Mouse (Mus musculus) CH12.LX (cell line): ENCODE results near the gene Cln5. TPM values are rescaled to one million over a fixed set of nuclear protein-coding genes. Genes with fewer than 3 reads are reported as not detected.
A peak's percentile ranks its signal among the peaks of the same experiment; 100 is the strongest.

Experiments used
- DNase-seq: peaks from one replicate; pipeline ENCODE4 v3.0.0-alpha.2; 2013; ENCODE audit errors: extremely low read depth
- H3K27ac ChIP-seq: 2 replicates; pipeline ENCODE4 v1.5.1; 2012; ENCODE audit warnings: low read depth, mild to moderate bottlenecking, control low read depth, moderate library complexity; ENCODE audit not compliant: insufficient read depth
- H3K27me3 ChIP-seq: replicated peaks from 2 replicates; pipeline ENCODE3; 2012; ENCODE audit warnings: inconsistent platforms
- H3K36me3 ChIP-seq, 2 experiments: replicated peaks in 1 of 2; 2 replicates each; pipeline versions ENCODE3 to v1.6.1; 2012; ENCODE audit warnings: inconsistent platforms in 1 of 2, low read length in 1 of 2, mild to moderate bottlenecking in 1 of 2, mixed read lengths in 1 of 2, moderate library complexity in 1 of 2; ENCODE audit not compliant: control insufficient read depth in 1 of 2, insufficient read depth in 1 of 2
- H3K4me1 ChIP-seq, 2 experiments: 2 replicates each; pipeline ENCODE4 v1.6.1; 2012; ENCODE audit warnings: inconsistent platforms in 1 of 2, moderate library complexity in 1 of 2; ENCODE audit not compliant: insufficient read depth in 2 of 2, control insufficient read depth in 1 of 2
- H3K4me2 ChIP-seq: 2 replicates; pipeline ENCODE4 v1.6.1; 2012; ENCODE audit warnings: low read depth, mild to moderate bottlenecking, control low read depth; ENCODE audit not compliant: poor library complexity, insufficient read depth, severe bottlenecking
- H3K4me3 ChIP-seq, 3 experiments: fragments of 150-350 bp in 1 of 3; sonication (generic) in 1 of 3; replicated peaks in 1 of 3; 2 replicates each; pipeline versions ENCODE3 to v1.5.1; 2011 to 2012; ENCODE audit warnings: low read depth in 2 of 3, low read length in 2 of 3, mild to moderate bottlenecking in 2 of 3, moderate library complexity in 2 of 3, control low read depth in 1 of 3, improper control_type of control experiment in 1 of 3, inconsistent platforms in 1 of 3, mixed read lengths in 1 of 3; ENCODE audit not compliant: poor library complexity in 1 of 3
- H3K79me2 ChIP-seq: replicated peaks from 2 replicates; pipeline ENCODE4 v1.6.1; 2012; ENCODE audit warnings: mild to moderate bottlenecking, moderate library complexity; ENCODE audit not compliant: control insufficient read depth, poor library complexity, insufficient read depth, severe bottlenecking; ENCODE audit errors: extremely low read depth
- H3K9ac ChIP-seq: 2 replicates; pipeline ENCODE4 v1.6.1; 2012; ENCODE audit warnings: low read depth, mild to moderate bottlenecking, control low read depth, moderate library complexity; ENCODE audit not compliant: insufficient read depth
- H3K9me3 ChIP-seq: replicated peaks from 2 replicates; pipeline ENCODE3; 2012; ENCODE audit warnings: low read length, inconsistent platforms, mixed read lengths
- BHLHE40 ChIP-seq: IDR thresholded peaks from 2 replicates; pipeline ENCODE4 v1.6.1; 2011; ENCODE audit warnings: mild to moderate bottlenecking, low read depth, low read length, improper control_type of control experiment
- CHD1 ChIP-seq: IDR thresholded peaks from 2 replicates; pipeline ENCODE4 v1.6.1; 2012; ENCODE audit warnings: low read depth, low read length, improper control_type of control experiment, inconsistent platforms
- CHD2 ChIP-seq: IDR thresholded peaks from 2 replicates; pipeline ENCODE4 v1.6.1; 2011; ENCODE audit warnings: low read length, improper control_type of control experiment
- CTCF ChIP-seq, 2 experiments: IDR thresholded peaks in 1 of 2; conservative IDR thresholded peaks in 1 of 2; 2 replicates each; pipeline ENCODE4 v1.5.1; 2011 to 2012; ENCODE audit warnings: low read depth in 2 of 2, low read length in 2 of 2, improper control_type of control experiment in 1 of 2, inconsistent platforms in 1 of 2, mild to moderate bottlenecking in 1 of 2, moderate library complexity in 1 of 2
- E2F4 ChIP-seq: IDR thresholded peaks from 2 replicates; pipeline ENCODE4 v1.6.1; 2011; ENCODE audit warnings: low read depth, low read length, improper control_type of control experiment; ENCODE audit not compliant: insufficient replicate concordance
- EP300 ChIP-seq: IDR thresholded peaks from 2 replicates; pipeline ENCODE4 v1.6.1; 2011; ENCODE audit warnings: low read length, improper control_type of control experiment
- ETS1 ChIP-seq: conservative IDR thresholded peaks from 2 replicates; pipeline ENCODE4 v1.6.1; 2012; ENCODE audit warnings: low read depth, mild to moderate bottlenecking, inconsistent platforms, low read length, improper control_type of control experiment, moderate library complexity
- GABPA ChIP-seq: IDR thresholded peaks from 2 replicates; pipeline ENCODE4 v1.6.1; 2012; ENCODE audit warnings: low read depth, low read length, improper control_type of control experiment, inconsistent platforms; ENCODE audit not compliant: insufficient replicate concordance
- HCFC1 ChIP-seq: IDR thresholded peaks from 2 replicates; pipeline ENCODE4 v1.6.1; 2012; ENCODE audit warnings: low read depth, mild to moderate bottlenecking, inconsistent platforms, low read length, improper control_type of control experiment
- IRF4 ChIP-seq: IDR thresholded peaks from 2 replicates; pipeline ENCODE4 v1.6.1; 2014; ENCODE audit warnings: low read depth, mild to moderate bottlenecking, inconsistent platforms, low read length, improper control_type of control experiment
- JUND ChIP-seq: conservative IDR thresholded peaks from 2 replicates; pipeline ENCODE4 v1.6.1; 2011; ENCODE audit warnings: low read depth, low read length, improper control_type of control experiment
- KAT2A ChIP-seq: IDR thresholded peaks from 2 replicates; pipeline ENCODE4 v1.6.1; 2012; ENCODE audit warnings: low read length, improper control_type of control experiment, inconsistent platforms; ENCODE audit not compliant: insufficient replicate concordance
- MAX ChIP-seq: IDR thresholded peaks from 2 replicates; pipeline ENCODE4 v1.6.1; 2011; ENCODE audit warnings: low read length, improper control_type of control experiment
- MAZ ChIP-seq: IDR thresholded peaks from 2 replicates; pipeline ENCODE4 v1.6.1; 2012; ENCODE audit warnings: low read depth, mild to moderate bottlenecking, inconsistent platforms, low read length, improper control_type of control experiment, moderate library complexity
- MEF2A ChIP-seq: IDR thresholded peaks from 2 replicates; pipeline ENCODE4 v1.6.1; 2014; ENCODE audit warnings: low read depth, mild to moderate bottlenecking, inconsistent platforms, low read length, improper control_type of control experiment, borderline replicate concordance
- MXI1 ChIP-seq: IDR thresholded peaks from 2 replicates; pipeline ENCODE4 v1.6.1; 2011; ENCODE audit warnings: mild to moderate bottlenecking, low read depth, low read length, improper control_type of control experiment
- MYC ChIP-seq: IDR thresholded peaks from 2 replicates; pipeline ENCODE4 v1.6.1; 2011; ENCODE audit warnings: low read depth, mild to moderate bottlenecking, improper control_type of control experiment, low read length
- NRF1 ChIP-seq: IDR thresholded peaks from 2 replicates; pipeline ENCODE4 v1.6.1; 2014; ENCODE audit warnings: low read depth, mild to moderate bottlenecking, inconsistent platforms, low read length, improper control_type of control experiment, moderate library complexity
- PAX5 ChIP-seq: IDR thresholded peaks from 2 replicates; pipeline ENCODE4 v1.6.1; 2012; ENCODE audit warnings: low read length, inconsistent platforms, mixed read lengths
- POLR2A ChIP-seq: IDR thresholded peaks from 2 replicates; pipeline ENCODE4 v1.6.1; 2011; ENCODE audit warnings: low read depth, mild to moderate bottlenecking, improper control_type of control experiment, low read length
- RAD21 ChIP-seq: IDR thresholded peaks from 2 replicates; pipeline ENCODE4 v1.6.1; 2011; ENCODE audit warnings: low read depth, mild to moderate bottlenecking, low read length, improper control_type of control experiment, moderate library complexity
- RCOR1 ChIP-seq: conservative IDR thresholded peaks from 2 replicates; pipeline ENCODE4 v1.6.1; 2012; ENCODE audit warnings: low read depth, mild to moderate bottlenecking, inconsistent platforms, low read length, improper control_type of control experiment
- SIN3A ChIP-seq: IDR thresholded peaks from 2 replicates; pipeline ENCODE4 v1.6.1; 2012; ENCODE audit warnings: low read length, improper control_type of control experiment, inconsistent platforms
- SMC3 ChIP-seq: IDR thresholded peaks from 2 replicates; pipeline ENCODE4 v1.6.1; 2011; ENCODE audit warnings: low read depth, low read length, improper control_type of control experiment
- TBP ChIP-seq: conservative IDR thresholded peaks from 2 replicates; pipeline ENCODE4 v1.6.1; 2011; ENCODE audit warnings: low read depth, low read length, improper control_type of control experiment
- TCF12 ChIP-seq: IDR thresholded peaks from 2 replicates; pipeline ENCODE4 v1.6.1; 2014; ENCODE audit warnings: low read depth, mild to moderate bottlenecking, inconsistent platforms, low read length, improper control_type of control experiment
- UBTF ChIP-seq: IDR thresholded peaks from 2 replicates; pipeline ENCODE4 v1.6.1; 2012; ENCODE audit warnings: low read depth, mild to moderate bottlenecking, inconsistent platforms, low read length, improper control_type of control experiment, moderate library complexity
- USF1 ChIP-seq: IDR thresholded peaks from 2 replicates; pipeline ENCODE4 v1.6.1; 2014; ENCODE audit warnings: low read depth, mild to moderate bottlenecking, inconsistent platforms, low read length, improper control_type of control experiment
- USF2 ChIP-seq: conservative IDR thresholded peaks from 2 replicates; pipeline ENCODE4 v1.6.1; 2011; ENCODE audit warnings: low read depth, low read length, improper control_type of control experiment
- ZC3H11A ChIP-seq: IDR thresholded peaks from 2 replicates; pipeline ENCODE4 v1.6.1; 2012; ENCODE audit warnings: low read depth, mild to moderate bottlenecking, inconsistent platforms, low read length, improper control_type of control experiment
- ZMIZ1 ChIP-seq: IDR thresholded peaks from 2 replicates; pipeline ENCODE4 v1.6.1; 2012; ENCODE audit warnings: low read depth, mild to moderate bottlenecking, inconsistent platforms, low read length, improper control_type of control experiment
- ZNF384 ChIP-seq: IDR thresholded peaks from 2 replicates; pipeline ENCODE4 v1.6.1; 2012; ENCODE audit warnings: low read depth, low read length, improper control_type of control experiment, inconsistent platforms
- dilution Hi-C: fragments of 300-500 bp; cut with MboI; formaldehyde crosslinking; loops from 2 replicates; pipeline ENCODE4 v1.14.3; 2020; ENCODE audit warnings: low sequenced_read_pairs; ENCODE audit not compliant: extremely low pct_unique_long_range_greater_than_20kb, extremely low pct_ligation_motif_present
- in situ Hi-C: fragments of 300-500 bp; cut with MboI; formaldehyde crosslinking; loops from 3 replicates; pipeline ENCODE4 v1.14.3; 2019; ENCODE audit warnings: low sequenced_read_pairs, low pct_ligation_motif_present, low pct_unique_long_range_greater_than_20kb, mixed read lengths
- polyA plus RNA-seq: library from polyadenylated mRNA; unstranded; fragments of >175 nt; gene quantifications from 2 replicates; pipeline ENCODE4 v1.2.1, GENCODE M21; 2012; ENCODE audit warnings: low read depth; ENCODE audit not compliant: insufficient read length
- total RNA-seq, 2 experiments: library from RNA; depleted of rRNA; stranded (reverse); fragments of 300-350 nt in 1 of 2; fragments of >200 nt in 1 of 2; gene quantifications; 2 replicates each; pipeline ENCODE4 v1.2.3; 2012 to 2014

The Cln5 gene
- total and polyA plus RNA-seq, 3 experiments, result 29.2 to 62.0 (median 34.7) TPM

DNA sequence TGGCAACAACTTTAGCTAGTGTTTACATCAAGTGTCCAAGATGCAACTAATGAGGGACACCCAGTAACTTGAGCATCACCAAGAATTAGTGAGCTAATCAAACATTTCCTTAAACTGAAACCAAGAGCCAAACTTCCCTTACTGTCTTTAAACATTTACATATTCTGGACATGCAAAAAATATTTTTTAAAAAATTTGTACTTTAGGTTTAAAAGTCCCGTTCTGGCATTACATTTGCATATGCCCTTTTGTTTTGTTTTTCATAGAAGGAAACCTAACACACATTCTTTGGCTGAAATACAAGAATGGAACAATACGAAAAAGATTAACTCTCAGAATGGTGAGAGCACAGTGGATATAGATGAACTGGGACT, 28.2 kb downstream of the Cln5 start:
- peak overlapping the region; percentile 83 to 93 (median 92) for H3K4me3 ChIP-seq
- H3K9me3 ChIP-seq, result no peaks in the 10 kb centered on the region
- peaks cover 15 to 34% of the 10 kb centered on the region in 2 experiments for H3K36me3 ChIP-seq
- peaks cover 39% of the 10 kb centered on the region for H3K79me2 ChIP-seq
- TF ChIP-seq RAD21, result no peak
- no peak for TF ChIP-seq JUND
- dilution Hi-C loops, result no loop called here
- H3K4me1 ChIP-seq, result peaks cover 7 to 47% of the 10 kb centered on the region in 2 experiments; a peak in 3 of 4 replicates
- peak overlapping the region; percentile 98 for H3K4me2 ChIP-seq
- no peak overlapping the region for H3K27ac ChIP-seq
- in situ Hi-C loops, result no loop called here
- peak; percentile 12 for DNase-seq
- H3K27me3 ChIP-seq, result no peaks in the 10 kb centered on the region
- peak overlapping the region; percentile 95 for H3K9ac ChIP-seq

DNA sequence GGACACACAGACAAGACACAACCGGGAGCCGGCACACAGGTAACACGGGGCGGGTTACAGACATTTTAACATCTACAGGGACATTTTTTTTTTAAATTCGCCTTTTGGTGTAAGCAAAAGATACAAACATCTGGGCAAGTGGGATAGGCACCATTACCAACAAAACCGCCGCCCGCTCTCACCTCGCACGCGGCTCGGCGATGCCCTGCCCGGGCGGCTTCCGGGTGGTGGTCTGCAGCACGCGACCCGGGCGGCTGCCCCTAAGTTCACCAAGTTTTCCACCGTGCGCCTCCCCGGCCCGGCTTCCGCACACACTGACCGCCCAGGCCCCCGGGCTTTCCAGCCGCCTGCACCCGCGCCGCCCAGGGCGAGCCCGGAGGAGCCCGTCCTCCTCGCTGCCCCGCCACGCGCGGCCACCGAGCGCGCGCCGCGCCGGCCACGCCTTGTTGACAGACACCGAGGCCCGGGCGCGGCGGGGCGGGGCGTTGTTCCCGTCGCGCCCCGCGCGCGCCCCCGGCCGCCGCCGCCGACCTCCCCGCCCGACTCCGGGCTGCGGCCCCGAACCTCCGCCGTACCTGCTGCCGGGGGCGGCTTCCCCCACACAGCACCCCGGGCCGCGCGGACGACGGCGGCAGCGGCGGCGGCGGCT, 28.7 kb downstream of the Cln5 start:
- peaks cover 7 to 43% of the 10 kb centered on the region in 2 experiments; a peak in 3 of 4 replicates for H3K4me1 ChIP-seq
- in situ Hi-C loops (no loop called here), dilution Hi-C loops (no loop called here)
- peaks cover 11 to 29% of the 10 kb centered on the region in 2 experiments for H3K36me3 ChIP-seq
- DNase-seq, result peak; percentile 58
- H3K27me3 ChIP-seq, result no peaks in the 10 kb centered on the region
- peaks cover 34% of the 10 kb centered on the region for H3K79me2 ChIP-seq
- peak overlapping the region; percentile 83 to 93 (median 92) for H3K4me3 ChIP-seq
- 0 out of 2 replicates have a peak overlapping the region, but pooled peaks have one; percentile 29 for H3K4me2 ChIP-seq
- H3K9ac ChIP-seq, result peak overlapping the region; percentile 95
- peak overlapping the region; percentile 98 for H3K27ac ChIP-seq
- no peaks in the 10 kb centered on the region for H3K9me3 ChIP-seq
- TF ChIP-seq GABPA (no peak), ZNF384 (no peak), UBTF (peak; percentile 7; the same call in 1 of the 2 replicates), IRF4 (peak; percentile 37; the same call in 1 of the 2 replicates), USF2 (no peak), MEF2A (peak; percentile 48; the same call in 1 of the 2 replicates), MXI1 (peak; percentile 91), JUND (no peak), HCFC1 (peak; percentile 14; the same call in 1 of the 2 replicates), E2F4 (no peak), TCF12 (peak; percentile 16; the same call in 1 of the 2 replicates), POLR2A (peak; percentile 31; the same call in 1 of the 2 replicates), MAX (peak; percentile 75), MYC (no peak), KAT2A (no peak), RCOR1 (no peak), ZMIZ1 (peak; percentile 52; the same call in 1 of the 2 replicates), TBP (no peak), RAD21 (no peak), USF1 (no peak), CHD2 (no peak), PAX5 (no peak), MAZ (no peak), BHLHE40 (peak; percentile 85), SIN3A (peak; percentile 74), SMC3 (no peak), EP300 (no peak), CHD1 (no peak), ETS1 (no peak), NRF1 (0 out of 2 replicates have a peak, but pooled peaks have one; percentile 21), ZC3H11A (no peak), CTCF (conservative IDR thresholded peaks at IDR 0.05 in 1 of 2, IDR thresholded peaks at IDR 0.05 in 1 of 2; ENCODE audit: low read depth in 2 of 2, low read length in 2 of 2) (no peak)
